Mouse (Mus musculus) telencephalon, adult 2 months (tissue): ENCODE data around the gene 1700031F05Rik.
"Not testable (repeated sequence)": the region's sequence is repeated elsewhere in the genome, so short reads cannot be mapped to it uniquely, and the experiment has no call there.

Experiments
- DNase-seq: peaks from one replicate; pipeline ENCODE4 v3.0.0-alpha.2; 2011; ENCODE audit warnings: low read depth, low spot score

1700031F05Rik gene

DNA sequence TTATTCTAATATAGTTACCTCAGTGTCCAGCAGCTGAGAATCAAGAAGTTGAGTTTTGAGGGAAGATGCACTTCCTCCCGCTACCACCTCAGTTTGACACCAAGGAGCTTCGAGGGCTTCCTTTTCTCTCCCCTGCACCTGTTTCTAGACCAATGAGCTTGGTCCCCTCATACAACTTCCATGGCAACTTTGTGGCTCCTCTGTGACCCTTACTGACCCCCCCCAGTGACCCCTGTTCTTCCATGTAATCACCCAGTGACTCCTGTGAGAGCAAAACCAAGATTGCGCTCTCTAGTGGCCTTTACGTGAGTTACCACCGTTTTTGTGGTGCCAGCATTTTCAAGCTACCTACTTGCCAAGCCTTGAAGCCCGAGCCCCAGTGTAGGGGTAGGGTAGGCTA, at the start of gene 1700031F05Rik:
Gene 1700031F05Rik (minus strand): TSS at position 101 of the 400 bp plus-strand sequence.
- DNase-seq: no peak

- DNase-seq: not testable (repeated sequence)
These were observed 47.1 kb upstream of the 1700031F05Rik start for GRCm38 (mm10) chrX:102914823-102915222.

- not testable (repeated sequence) for DNase-seq
These were observed 40.8 kb upstream of the 1700031F05Rik start, which contains the start of the genes Dmrtc1a and 1700011M02Rik for GRCm38 (mm10) chrX:102908587-102908986. Dmrtc1a (minus strand) TSS chrX:102908687. 1700011M02Rik (plus strand) TSS chrX:102908905.

GRCm38 (mm10) chrX:102854516-102854915, 13.3 kb downstream of the 1700031F05Rik start, which contains the start of gene Dmrtc1c2:
Dmrtc1c2 (minus strand) TSS chrX:102854616.
- DNase-seq: not testable (repeated sequence)

DNA sequence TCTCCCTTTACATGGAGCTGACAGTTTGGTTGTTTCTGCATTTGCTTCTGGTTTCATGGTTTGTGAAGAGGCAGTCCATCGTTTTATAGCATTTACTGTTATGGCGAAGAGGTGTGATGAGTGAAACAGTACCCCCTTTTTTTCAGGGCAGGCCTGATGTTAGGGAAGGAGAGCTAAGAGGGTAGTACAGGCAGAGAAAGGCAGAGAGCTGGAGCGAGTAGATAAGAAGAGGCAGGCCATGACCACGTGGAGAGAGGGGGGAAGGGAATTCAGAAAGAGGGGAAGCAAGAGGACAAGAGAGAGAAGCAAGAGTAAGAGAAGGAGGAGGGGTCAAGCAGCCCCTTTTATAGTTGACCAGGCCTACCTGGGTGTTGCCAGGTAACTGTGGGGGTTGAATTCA, 55.5 kb downstream of the 1700031F05Rik start:
- DNase-seq: no peak
